Mouse (Mus musculus) gastrocnemius, adult 18-20 months (tissue): ENCODE results near the gene Ncam1. TPM values are rescaled to one million over a fixed set of nuclear protein-coding genes. Genes with fewer than 3 reads are reported as not detected.
A peak's percentile ranks its signal among the peaks of the same experiment; 100 is the strongest.

Experiments
- DNase-seq: peaks from one replicate; pipeline ENCODE4 v3.0.0; 2021; ENCODE audit warnings: low spot score
- total RNA-seq, 2 experiments: library from RNA; stranded (reverse); gene quantifications; 2 replicates each; pipeline ENCODE4 v1.2.3; 2021

The Ncam1 gene
- total RNA-seq, 2 experiments from 2014 or later: 10.3 to 12.7 TPM

DNA sequence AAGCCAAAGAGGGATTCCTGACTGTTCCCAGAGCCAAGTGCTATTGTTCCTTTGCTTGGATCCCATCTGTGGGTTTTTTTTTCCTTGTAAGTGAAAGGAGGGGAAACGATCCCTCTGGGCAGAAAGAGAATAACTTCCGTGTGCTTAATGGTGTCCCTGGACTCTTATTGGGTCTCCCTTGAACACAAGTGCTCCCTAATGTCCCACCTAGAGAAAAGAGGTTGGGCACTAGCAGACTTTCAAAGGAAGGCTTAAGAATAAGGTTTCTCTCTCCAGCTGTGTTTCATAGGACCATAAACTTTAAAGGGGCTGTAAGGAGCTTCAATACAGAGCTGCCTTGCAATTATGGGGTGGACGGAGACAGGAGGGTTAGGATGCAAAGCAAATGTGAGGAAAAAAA, 119.5 kb downstream of the Ncam1 start:
- no peak for DNase-seq

DNA sequence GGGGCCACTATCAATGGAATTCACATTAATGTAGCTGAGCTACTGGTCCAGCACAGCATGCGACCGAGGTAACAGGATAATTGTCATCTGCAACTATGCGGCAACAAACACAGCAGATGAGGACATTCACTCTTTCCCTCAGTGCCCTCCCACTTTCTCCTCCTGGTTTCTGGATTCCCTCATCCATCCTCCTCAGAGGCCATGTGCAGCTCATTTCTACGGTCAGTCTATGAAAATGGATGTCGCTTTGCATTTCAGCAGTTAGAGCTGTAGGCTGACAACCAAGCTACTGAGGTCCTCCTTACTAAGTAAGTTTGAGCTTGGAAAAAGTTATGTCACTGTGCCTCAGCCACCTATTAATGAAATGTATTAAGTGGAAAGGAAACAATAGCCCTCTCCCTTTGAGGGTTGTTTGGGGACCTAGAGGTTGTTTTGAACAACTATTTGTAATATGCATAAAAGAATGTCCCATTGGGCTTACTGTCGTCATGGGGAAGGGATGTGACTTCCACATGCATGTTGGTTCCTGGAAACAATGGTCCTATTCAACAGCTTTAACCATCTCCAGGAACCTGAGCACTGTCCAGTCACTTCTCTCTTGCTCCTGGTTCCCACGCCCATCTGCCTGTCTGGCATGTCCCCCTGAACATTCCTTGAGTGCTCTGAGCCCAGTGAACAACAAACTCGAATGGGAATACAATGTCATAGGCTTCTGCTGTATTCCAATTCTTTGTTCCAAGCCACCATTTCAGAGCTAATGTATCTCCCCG, 122.8 kb downstream of the Ncam1 start:
- no peak for DNase-seq

DNA sequence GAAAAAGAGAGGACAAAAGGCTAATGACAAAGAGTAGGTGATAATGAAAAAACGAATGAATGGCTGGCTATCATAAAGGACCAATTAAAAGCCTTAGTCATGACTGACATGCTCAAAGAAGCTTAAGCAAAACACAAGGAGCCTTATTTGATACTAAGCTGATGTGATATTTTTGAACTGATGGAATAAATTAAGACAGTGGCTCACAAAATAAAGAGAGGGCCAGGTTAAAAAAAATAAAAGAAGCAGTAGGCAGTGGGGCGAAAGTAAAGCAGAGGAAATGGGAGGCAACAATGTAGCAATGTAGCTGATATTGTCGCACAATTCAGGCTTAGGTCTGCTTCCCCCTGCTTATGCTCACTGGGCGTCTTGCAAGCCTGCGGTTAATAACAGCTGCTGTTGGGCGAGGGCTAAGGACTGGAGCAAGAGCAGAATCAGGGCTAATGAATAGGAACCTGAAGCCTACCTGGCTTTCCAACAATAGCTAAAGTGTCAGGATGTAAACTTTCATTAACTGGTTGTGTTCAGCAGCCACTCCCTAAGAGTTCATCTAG, 126.0 kb downstream of the Ncam1 start:
- DNase-seq: no peak

DNA sequence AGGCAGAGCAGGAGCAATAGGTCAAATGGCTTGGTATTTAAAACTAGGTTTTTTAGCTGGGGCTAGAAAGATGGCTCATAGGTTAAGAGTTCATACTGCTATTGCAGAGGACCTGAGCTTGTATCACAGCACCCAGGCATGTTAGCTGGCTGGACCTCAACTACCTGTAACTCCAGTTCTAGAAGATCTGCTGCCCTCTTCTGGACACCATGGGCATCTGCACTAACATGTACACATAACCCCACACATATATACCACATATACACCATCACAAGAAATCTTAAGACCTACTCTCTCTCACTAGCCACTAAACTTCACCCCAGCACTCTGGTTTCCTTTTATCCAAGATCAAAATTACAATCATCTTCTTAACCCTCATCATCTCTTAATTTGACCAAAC, 131.7 kb downstream of the Ncam1 start:
- no peak for DNase-seq

DNA sequence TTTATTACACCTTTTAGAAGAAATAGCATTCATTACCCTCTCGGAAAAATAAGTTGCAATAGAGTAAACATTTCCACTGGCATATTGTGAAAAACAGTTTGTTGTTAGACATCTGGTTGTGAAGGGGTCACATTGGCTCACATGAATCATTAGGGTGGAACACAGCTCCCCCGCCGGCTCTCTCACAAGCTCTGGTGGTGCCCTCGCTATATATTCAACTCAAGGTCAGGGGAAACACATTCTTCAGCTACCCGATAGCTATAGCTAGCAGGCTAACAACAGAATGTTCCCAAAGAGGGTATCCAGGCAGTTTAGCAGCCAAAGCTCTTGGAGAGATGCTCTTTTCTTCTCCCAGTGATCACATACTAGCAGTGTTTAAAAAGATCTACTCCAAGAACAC, 133.4 kb downstream of the Ncam1 start:
- no peak for DNase-seq

DNA sequence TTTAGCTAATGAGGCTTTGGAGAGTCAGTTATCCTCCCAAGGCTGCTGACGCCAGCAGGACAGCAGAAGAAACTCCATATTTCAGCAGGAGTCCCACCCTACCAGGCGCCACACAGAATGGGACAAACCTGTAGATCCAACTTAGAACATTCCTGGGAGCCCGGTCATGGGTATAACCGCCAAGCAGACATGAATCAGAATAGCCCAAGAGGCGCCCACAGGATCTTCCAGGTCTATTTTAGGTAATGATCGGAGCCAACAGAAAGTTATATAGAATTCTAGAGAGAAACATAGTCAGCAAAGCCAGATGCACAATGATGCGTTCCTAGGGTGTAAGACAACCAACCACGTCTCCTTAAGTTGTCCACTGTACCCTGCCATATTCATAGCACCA, 134.8 kb downstream of the Ncam1 start:
- DNase-seq: no peak

DNA sequence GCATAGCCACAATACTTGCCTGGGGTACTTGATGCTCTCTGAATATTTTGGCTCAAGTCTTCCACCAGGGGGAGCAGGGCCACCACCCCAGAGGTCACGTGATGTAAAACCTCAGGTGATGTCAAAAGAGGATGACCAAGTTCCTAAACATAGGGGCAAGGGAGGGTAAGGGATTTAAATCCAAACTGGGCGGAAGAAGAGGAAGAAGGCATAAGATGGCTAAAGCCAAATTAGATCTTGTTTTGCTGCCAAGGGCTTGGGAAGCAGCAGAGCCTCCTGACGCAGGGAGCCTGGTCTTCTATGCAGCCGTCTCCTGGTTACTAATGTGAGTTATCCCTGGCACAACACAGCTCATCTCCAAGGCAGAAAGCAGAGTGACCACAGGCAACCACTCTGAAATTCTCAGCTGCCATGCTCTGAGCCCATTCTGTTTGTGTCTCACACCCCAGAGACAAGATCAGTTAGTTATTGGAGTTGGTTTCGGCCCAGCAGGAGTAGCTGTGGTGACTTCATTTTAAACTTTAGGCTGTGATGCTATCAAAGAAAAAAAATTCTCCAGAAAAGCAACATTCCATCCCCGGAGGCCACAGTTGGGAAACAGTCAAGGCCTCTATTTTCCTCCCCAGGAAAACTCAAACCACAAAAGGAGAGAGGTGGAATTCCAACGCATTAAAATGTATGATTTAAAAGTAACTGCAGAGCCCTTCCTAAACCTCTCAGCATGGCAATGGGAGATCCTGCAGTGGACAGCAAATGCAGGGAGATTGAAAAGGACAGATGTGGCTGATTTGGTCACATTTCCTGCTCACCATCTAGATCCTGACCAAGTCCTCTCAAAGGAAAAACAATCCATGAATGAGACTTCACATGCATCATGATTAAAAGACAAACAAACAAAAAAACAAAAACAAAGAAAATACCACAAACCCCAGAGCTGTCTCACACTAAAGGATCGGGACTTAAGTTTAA, 135.5 kb downstream of the Ncam1 start:
- peak; percentile 5 for DNase-seq

DNA sequence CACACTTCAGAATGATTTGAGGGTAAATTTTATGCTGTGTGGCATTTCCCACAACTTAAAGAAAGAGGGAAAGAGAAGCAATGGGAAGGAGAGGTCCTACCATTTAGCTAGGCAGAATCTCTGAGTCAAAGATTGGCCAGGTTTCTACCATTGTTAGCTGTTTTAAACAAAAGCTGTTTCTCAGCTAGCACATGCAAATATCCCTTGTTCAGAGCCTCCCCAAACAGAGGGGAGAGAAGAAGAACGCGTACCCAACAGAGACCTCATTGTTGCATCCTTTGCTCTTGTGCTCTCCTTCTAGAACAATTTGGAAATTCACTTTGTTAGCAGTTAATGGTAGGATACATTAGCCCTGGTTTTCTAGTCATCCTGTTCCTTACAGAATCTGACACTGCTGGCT, 137.2 kb downstream of the Ncam1 start:
- no peak for DNase-seq

DNA sequence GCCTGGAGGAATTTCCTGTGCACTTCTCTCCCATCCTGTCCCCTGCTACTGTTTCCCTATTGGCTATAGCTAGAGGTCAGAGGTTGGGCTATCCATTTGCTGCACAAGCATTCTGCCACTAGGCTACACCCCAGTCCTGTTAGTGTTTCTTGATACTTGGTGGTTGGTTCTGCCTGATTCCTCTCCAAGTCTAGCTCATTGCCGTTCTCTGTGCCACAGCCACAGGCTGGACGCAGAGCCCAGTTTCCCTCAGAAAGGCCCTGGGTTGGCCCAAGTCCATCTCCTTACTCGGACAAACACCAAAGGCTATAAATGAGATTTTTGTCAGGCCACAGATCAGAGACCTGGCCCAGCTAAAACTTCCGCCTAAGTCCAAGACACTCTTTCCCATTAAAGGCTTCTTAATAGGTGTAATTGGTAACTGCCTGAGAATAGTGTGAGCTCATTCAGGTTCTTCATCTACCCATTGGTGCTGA, 140.3 kb downstream of the Ncam1 start:
- DNase-seq: no peak

DNA sequence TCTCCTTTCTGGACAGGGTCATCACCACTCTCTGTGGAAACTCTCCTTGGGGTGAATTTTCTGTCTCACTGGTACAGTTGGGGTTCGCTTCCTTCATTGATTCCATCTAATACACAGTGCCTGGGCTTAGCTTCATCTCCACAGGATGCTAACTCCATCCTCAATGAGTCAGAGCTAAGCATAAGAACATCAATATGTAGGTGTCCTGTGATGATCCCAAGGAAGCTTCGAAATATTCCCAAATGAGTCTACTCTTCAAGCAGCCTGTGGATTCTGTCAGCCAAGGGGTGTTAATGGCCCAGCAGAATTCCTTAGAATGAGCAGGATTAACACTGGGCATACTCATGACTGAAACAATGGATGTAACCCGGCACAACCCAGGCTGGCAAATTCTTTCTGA, 144.3 kb downstream of the Ncam1 start:
- no peak for DNase-seq

DNA sequence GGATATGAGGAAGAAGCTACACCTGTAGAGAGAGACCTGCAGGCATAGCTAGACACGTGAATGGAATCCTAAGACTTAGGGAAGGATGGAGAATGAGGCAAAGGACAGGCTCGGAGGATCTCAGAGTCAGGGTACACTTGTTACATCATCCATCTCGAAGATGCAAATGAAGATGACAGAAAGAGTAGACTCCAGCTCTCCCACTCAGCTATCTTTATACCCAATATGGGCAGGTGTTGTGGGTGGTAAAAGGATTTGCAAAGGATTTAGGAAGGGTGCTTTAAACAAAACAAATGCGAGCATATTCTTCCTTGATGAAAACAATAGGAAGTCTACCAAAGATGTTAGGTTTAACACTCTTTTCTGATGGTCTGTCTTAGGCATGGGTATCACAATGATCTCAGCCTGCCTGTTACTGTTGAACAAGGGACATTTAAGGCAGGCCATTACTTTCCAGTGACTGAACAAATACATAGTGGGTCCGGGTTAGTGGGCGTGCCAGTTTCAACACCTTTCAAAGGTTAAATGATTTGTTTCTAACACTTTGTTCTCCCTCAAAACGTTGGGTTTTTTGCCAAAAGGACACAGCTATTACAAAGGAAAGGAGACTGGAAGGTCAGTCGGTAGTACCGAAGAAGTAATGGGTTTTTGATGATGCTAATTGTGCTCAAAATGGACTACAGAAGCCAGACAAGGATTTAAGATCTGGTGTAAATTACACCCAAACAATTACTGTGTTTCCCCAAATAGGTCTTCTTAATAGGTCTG, 145.1 kb downstream of the Ncam1 start:
- DNase-seq: no peak

DNA sequence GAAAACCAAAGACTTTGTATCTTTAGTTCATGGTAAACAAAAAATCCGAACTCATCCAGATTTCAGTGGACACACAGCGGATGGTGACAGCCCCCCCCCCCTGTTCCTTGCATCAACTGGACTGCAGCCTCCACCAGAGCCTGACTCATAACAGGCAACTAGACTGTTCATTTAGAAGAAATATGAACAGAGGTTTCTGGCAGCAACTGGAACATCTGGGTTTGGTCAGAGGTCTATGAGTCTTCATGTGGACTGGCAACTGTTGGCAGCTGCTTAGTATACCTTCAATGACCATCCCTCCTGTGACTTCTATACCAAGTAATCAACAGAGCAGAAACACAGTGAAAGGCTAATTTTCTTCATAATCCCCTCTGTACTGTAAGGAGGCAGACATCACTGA, 154.4 kb downstream of the Ncam1 start:
- no peak for DNase-seq

DNA sequence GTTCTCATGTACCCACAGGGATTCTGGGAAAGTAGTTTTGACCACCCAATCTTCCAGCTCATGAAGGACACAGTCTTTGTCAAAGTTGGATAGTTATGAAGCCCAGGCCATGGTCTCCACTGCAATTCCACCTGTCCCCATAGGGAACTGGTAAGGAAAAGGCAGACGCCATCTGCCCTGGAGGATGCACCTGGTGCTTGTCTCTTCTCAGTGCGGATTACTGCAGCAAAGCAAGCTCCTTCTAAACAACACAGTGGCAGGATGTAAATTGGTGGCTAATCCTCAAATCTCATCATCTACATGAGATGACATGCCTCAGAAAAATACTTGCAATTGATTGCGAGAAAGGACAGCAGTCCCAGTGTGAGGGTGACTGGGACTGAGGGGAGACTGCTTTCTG, 158.0 kb downstream of the Ncam1 start:
- no peak for DNase-seq

DNA sequence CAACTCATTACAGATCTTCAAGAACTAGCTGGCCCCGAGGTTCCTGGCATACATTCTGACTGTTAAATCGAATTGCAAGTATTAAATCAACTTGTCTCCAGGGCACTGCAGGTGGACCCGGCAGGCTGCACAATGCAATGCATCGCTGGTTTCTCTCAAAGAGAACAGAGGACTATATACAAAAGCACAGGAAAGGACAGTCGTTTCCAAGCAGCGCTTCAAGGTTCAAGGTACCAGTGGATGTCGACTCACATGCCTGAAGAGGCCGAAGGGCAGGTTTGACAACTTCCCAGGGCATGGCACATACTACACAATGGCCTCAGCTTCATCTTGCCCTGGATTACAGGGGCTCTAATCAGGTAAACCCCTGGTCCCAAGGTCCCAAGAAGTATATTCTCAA, 158.6 kb downstream of the Ncam1 start:
- no peak for DNase-seq

DNA sequence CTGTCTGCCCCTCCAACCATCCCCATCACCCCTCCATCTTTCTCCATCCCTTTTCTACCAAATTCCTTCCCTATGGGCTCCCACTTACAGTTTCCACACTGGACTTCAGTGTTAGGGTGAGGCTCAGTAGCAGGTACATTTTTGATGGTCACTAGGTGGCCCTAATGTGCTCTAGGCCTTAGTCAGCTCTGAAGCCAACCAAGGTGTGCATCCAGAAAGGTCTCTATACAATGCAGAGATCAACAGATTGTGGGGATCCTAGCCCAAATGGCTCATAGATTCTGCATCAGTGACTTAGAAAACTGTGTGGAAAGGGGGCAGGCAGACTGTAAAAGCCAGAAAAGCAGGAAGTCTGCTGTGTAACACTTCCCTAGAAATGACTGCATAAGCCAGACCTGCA, 160.8 kb downstream of the Ncam1 start:
- no peak for DNase-seq

DNA sequence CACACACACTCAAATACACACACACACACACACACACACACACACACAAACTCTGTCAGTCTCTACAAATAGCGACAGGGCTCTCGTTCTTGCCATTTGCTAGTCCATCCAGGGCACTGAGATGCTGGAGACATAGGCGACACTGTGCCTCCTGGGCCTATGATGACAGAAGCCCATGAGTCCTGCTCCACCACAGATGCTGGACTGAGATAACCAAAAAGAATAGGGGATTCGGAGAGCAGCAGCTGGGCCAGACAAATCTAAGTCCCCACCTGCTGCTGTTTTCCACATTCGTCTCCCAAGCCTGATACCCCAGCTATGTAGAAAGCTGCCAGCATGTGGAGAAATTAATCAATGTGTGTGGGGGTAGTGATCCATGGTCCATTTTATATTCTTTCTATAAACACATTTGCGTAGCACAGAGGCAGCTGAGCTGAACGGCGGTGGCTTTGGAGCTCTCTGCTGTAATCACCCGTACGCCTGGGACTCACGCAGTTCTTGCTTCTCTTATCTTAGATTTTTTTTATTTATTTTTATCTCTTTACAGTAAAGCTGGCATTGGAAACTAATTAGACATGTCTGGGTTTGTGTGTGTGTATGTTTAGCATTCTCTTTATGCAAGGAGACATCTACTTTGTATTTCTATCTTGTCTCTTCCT, 162.9 kb downstream of the Ncam1 start:
- DNase-seq: no peak

DNA sequence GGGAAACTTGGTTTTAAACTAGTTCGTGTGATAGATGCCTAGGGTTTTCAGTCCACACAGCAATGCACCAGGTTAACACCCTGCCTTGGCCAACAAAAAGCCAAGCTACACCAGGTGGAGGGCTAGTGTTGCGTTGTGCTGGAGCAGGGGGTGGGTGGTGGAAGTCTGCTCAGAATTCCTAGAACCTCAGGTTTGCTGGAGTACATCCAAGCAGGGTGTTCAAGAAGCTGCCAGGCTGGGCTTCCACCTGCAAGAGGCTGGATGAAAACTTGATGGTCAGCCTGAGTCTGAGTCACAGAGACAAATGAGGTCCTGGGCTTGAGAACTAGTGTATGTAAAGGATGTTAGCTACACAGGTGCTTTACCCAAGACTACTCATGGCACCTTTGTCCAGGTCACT, 166.1 kb downstream of the Ncam1 start:
- no peak for DNase-seq

DNA sequence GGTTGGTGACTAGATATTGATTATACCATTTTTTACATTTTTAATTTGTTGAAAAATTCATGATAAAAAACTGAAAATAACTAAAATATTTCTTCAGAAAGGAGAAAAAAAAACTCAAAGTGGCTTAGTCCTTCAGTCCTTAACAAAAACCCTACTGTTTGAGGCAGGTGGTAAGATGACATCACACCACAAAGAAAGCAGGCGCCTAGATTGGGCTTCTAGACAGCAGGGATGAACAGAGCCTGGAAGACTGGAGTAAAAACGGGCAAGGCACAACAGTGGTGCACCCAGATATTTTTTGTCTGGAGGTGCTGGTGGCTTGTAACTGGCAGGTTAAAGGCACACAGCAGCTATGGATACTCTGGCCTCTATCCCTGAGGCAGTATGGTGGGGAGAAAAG, 168.4 kb downstream of the Ncam1 start:
- no peak for DNase-seq

DNA sequence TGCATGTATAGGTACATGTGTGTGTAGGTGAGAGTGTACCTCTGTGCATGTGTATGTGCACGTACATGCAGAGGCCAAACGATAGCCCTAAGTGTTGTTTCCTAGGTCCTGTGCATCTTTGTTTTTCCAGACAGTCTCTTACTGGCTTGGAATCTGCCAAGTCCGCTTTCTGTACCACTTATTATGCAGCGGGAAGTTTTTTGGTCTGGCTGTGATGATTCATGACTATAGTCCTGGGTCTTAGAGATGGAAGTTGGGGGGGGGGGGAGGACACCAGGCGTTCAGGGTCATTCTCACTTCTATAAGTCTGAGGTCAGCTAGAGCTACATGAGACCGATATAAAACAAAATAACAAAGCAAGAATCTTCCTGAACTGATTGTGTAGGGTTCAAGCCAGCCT, 173.8 kb downstream of the Ncam1 start:
- no peak for DNase-seq

DNA sequence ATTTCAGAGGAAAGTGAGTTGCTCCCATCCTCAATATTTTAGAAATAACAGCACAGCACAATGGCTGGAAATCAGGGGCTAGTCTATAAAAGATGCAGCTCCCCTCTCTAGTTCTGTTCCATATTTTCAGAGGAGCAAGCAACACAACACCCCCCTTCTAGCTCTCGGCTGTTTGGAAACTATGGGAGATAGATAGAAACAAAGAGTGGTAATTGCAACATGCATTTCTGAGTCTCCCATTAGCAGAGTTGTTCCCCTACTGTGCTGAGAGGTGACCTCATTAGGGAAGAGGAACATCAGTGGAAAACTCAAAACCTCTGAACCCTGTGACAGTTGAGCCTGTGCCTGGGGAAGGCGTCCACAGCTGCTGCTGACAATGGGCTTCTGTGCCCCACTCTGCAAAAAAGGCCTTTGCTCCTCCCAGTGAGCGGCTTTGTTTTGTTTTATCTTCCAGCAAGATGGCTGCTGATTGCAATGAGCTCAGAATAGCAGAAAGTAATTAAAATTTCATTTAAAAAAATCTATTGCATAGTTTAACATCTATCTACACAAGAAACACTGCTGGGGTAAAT, 174.7 kb downstream of the Ncam1 start:
- no peak for DNase-seq
